Mouse (Mus musculus): ENCODE measurements around the gene Pbld2. TPM values are rescaled to one million over a fixed set of nuclear protein-coding genes. Genes with fewer than 3 reads are reported as not detected.

The Pbld2 gene
- polyA plus RNA-seq, 1 experiment from 2014 or later: 4.0 TPM

GRCm38 (mm10) chr10:63008193-63008592 lies 15.9 kb upstream of the Pbld2 start:
- Histone ChIP-seq H3K4me3 (replicated peaks) (no peak overlapping the region), H3K36me3 (peaks cover 93% of the 10 kb centered on the region), H3K4me2 (no peak overlapping the region), H3K9ac (no peak overlapping the region), H3K27me3 (no peaks in the 10 kb centered on the region), H3K9me3 (replicated peaks) (no peaks in the 10 kb centered on the region), H3K4me1 (no peaks in the 10 kb centered on the region), H3K27ac (no peak overlapping the region)
- ATAC-seq (replicated peaks; ENCODE audit: low FRiP score): no peak
- WGBS: 66% methylated on average over 3 of the region's 3 CpGs

DNA sequence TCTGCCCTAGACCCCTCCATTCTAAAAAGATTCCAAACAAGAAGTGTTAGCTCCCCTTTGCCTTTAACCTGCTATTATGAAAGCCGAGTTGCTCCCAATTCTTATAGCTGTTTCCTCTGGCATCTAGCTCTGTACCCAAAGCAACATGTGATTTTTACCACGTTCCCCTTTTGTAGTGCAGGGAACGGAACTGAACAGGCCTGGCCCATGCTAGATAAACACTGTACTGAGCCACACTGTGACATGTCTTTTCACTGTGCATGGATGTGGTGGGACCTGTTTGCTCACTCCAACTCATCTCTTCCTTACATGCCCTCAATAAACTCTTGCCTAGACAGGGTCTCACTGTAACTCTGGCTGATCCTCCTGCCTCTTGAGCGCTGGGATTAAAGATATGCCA lies 13.8 kb upstream of the Pbld2 start:
- peaks cover 92% of the 10 kb centered on the region for H3K36me3 ChIP-seq
- no peak overlapping the region for H3K9ac ChIP-seq
- 88% methylated on average over 4 of the region's 4 CpGs for WGBS

GRCm38 (mm10) chr10:63011556-63011955 lies 12.6 kb upstream of the Pbld2 start:
- no peaks in the 10 kb centered on the region for H3K4me1 ChIP-seq
- WGBS: 85% methylated on average over 6 of the region's 6 CpGs
- H3K27ac ChIP-seq: no peak overlapping the region
- no peak for ATAC-seq (replicated peaks; ENCODE audit: low FRiP score)
- H3K36me3 ChIP-seq: peaks cover 94% of the 10 kb centered on the region
- H3K27me3 ChIP-seq: no peaks in the 10 kb centered on the region
- no peak overlapping the region for H3K4me2 ChIP-seq
- H3K9me3 ChIP-seq (replicated peaks): no peaks in the 10 kb centered on the region
- no peak overlapping the region for H3K4me3 ChIP-seq (replicated peaks)
- no peak overlapping the region for H3K9ac ChIP-seq

More for the DNA sequence above, 13.8 kb upstream of the Pbld2 start:
- no peaks in the 10 kb centered on the region for H3K9me3 ChIP-seq (replicated peaks)
- H3K27me3 ChIP-seq: no peaks in the 10 kb centered on the region
- no peak for ATAC-seq (replicated peaks; ENCODE audit: low FRiP score)
- no peaks in the 10 kb centered on the region for H3K4me1 ChIP-seq
- no peak overlapping the region for H3K4me2 ChIP-seq
- no peak overlapping the region for H3K4me3 ChIP-seq (replicated peaks)
- no peak overlapping the region for H3K27ac ChIP-seq

- Histone ChIP-seq H3K36me3 (peaks cover 89% of the 10 kb centered on the region), H3K9ac (no peak overlapping the region), H3K4me3 (replicated peaks) (no peak overlapping the region), H3K9me3 (replicated peaks) (no peaks in the 10 kb centered on the region), H3K4me2 (no peak overlapping the region), H3K27me3 (no peaks in the 10 kb centered on the region), H3K27ac (no peak overlapping the region), H3K4me1 (no peaks in the 10 kb centered on the region)
- WGBS: 84% methylated on average over 3 of the region's 3 CpGs
- no peak for ATAC-seq (replicated peaks; ENCODE audit: low FRiP score)
These were observed 10.6 kb upstream of the Pbld2 start for GRCm38 (mm10) chr10:63013476-63013875.

DNA sequence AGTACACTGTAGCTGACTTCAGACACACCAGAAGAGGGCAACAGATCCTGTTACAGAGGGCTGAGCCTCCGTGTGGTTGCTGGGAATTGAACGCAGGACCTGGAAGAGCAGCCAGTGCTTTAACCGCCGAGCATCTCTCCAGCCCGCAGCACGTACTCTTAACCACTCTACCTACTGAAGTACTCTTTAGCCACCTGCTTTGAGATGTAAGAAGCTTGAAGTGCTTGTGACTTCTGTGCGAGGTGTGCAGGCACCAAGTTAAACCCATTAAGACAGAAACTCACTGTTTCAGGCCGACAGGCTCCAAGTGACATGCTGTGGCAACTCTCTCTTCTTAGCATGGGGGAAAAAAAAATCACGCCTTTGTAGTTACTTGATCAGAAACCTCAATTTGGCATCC lies 9.9 kb upstream of the Pbld2 start:
- no peak for ATAC-seq (replicated peaks; ENCODE audit: low FRiP score)

DNA sequence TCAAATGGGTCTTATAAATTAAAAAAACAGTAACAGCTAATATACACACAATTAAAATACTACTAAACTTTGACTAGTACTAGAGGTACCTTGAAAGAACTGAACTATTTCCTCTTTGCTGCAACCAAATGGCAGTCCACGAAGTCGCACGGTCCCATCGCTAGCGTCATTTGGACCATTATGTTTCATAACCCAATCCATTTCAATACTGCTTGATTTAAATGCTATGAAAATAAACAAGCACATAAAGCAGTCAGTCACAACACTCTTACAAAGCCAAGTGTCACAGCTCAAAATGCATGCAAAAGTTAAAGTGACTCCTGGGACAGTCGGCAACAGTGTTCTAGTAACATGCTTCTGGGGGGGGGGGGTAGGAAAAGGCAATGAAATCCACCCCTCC lies 4.8 kb upstream of the Pbld2 start:
- no peak overlapping the region for H3K4me2 ChIP-seq
- H3K9me3 ChIP-seq (replicated peaks): no peaks in the 10 kb centered on the region
- ATAC-seq (replicated peaks; ENCODE audit: low FRiP score): no peak
- H3K27ac ChIP-seq: no peak overlapping the region
- no peak overlapping the region for H3K9ac ChIP-seq
- no peak overlapping the region for H3K4me3 ChIP-seq (replicated peaks)
- H3K4me1 ChIP-seq: peaks cover 26% of the 10 kb centered on the region
- peaks cover 38% of the 10 kb centered on the region for H3K36me3 ChIP-seq
- H3K27me3 ChIP-seq: no peaks in the 10 kb centered on the region
- WGBS: 77% methylated on average over 6 of the region's 6 CpGs

More for the DNA sequence above, 9.9 kb upstream of the Pbld2 start:
- Histone ChIP-seq H3K36me3 (peaks cover 87% of the 10 kb centered on the region), H3K27me3 (no peaks in the 10 kb centered on the region), H3K4me2 (no peak overlapping the region), H3K4me3 (replicated peaks) (no peak overlapping the region), H3K9me3 (replicated peaks) (no peaks in the 10 kb centered on the region), H3K27ac (no peak overlapping the region), H3K9ac (no peak overlapping the region), H3K4me1 (0 out of 2 replicates have a peak, but pooled peaks cover 2% of the 10 kb centered on the region)
- WGBS: 94% methylated on average over 9 of the region's 9 CpGs

- peak overlapping the region; percentile 61 for H3K4me2 ChIP-seq
- 40% methylated on average over 4 of the region's 4 CpGs for WGBS
- no peaks in the 10 kb centered on the region for H3K27me3 ChIP-seq
- peaks cover 15% of the 10 kb centered on the region for H3K36me3 ChIP-seq
- H3K9me3 ChIP-seq (replicated peaks): no peaks in the 10 kb centered on the region
- peak overlapping the region; percentile 99 for H3K9ac ChIP-seq
- H3K4me3 ChIP-seq (replicated peaks): peak overlapping the region; percentile 89
- H3K27ac ChIP-seq: no peak overlapping the region
- H3K4me1 ChIP-seq: peaks cover 43% of the 10 kb centered on the region
- no peak for ATAC-seq (replicated peaks; ENCODE audit: low FRiP score)
These were observed 2.4 kb upstream of the Pbld2 start for GRCm38 (mm10) chr10:63021702-63022101.

GRCm38 (mm10) chr10:63022541-63023120 lies 1.5 kb upstream of the Pbld2 start:
- H3K36me3 ChIP-seq: peaks cover 7% of the 10 kb centered on the region
- H3K9ac ChIP-seq: peak overlapping the region; percentile 99
- ATAC-seq (replicated peaks; ENCODE audit: low FRiP score): no peak
- H3K27ac ChIP-seq: peak overlapping the region; percentile 100
- H3K27me3 ChIP-seq: no peaks in the 10 kb centered on the region
- peaks cover 43% of the 10 kb centered on the region for H3K4me1 ChIP-seq
- H3K4me2 ChIP-seq: peak overlapping the region; percentile 61
- peak overlapping the region; percentile 89 for H3K4me3 ChIP-seq (replicated peaks)
- under 1% methylated on average over 27 of the region's 27 CpGs for whole genome bisulfite sequencing
- no peaks in the 10 kb centered on the region for H3K9me3 ChIP-seq (replicated peaks)

GRCm38 (mm10) chr10:63023121-63023748 lies 880 bp upstream of the Pbld2 start:
- H3K4me2 ChIP-seq: peak overlapping the region; percentile 61
- peak; percentile 31 for ATAC-seq (replicated peaks; ENCODE audit: low FRiP score)
- H3K27ac ChIP-seq: peak overlapping the region; percentile 100
- H3K4me1 ChIP-seq: peaks cover 43% of the 10 kb centered on the region
- peak overlapping the region; percentile 89 for H3K4me3 ChIP-seq (replicated peaks)
- WGBS: under 1% methylated on average over 68 of the region's 68 CpGs
- peaks cover 2% of the 10 kb centered on the region; the same call in 1 of the 2 replicates for H3K36me3 ChIP-seq
- H3K9me3 ChIP-seq (replicated peaks): no peaks in the 10 kb centered on the region
- peak overlapping the region; percentile 99 for H3K9ac ChIP-seq
- H3K27me3 ChIP-seq: no peaks in the 10 kb centered on the region

GRCm38 (mm10) chr10:63024580-63024910 lies 430 bp downstream of the Pbld2 start:
- Histone ChIP-seq H3K9ac (peak overlapping the region; percentile 83), H3K4me3 (replicated peaks) (peak overlapping the region; percentile 89), H3K27me3 (no peaks in the 10 kb centered on the region), H3K4me2 (peak overlapping the region; percentile 69), H3K27ac (peak overlapping the region; percentile 100), H3K36me3 (no peaks in the 10 kb centered on the region), H3K4me1 (peaks cover 37% of the 10 kb centered on the region), H3K9me3 (replicated peaks) (no peaks in the 10 kb centered on the region)
- under 1% methylated on average over 8 of the region's 8 CpGs for WGBS
- peak; percentile 64 for ATAC-seq (replicated peaks; ENCODE audit: low FRiP score)

DNA sequence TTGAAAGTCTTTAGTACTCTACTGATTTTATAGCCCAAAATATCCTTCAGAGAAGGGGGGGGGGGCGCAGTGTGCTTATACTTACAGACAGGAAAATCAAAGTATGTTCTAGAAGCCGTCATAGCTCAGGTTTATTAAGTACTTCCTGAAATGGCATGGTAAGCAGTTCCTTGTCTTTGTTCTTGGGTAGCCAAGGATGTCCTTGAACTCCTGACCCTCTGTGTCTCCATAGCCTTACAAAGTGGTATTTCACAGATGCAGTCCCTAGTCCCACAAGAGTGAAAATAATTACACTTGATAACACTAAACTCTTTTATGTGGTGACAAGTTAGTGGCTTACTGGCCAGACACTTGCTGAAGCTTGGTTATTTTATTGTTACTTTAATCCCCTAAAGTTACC lies 901 bp downstream of the Pbld2 start:
- no peak for ATAC-seq (replicated peaks; ENCODE audit: low FRiP score)
- peak overlapping the region; percentile 100 for H3K27ac ChIP-seq
- peak overlapping the region; percentile 89 for H3K4me3 ChIP-seq (replicated peaks)
- H3K36me3 ChIP-seq: no peaks in the 10 kb centered on the region
- H3K27me3 ChIP-seq: no peaks in the 10 kb centered on the region
- H3K9ac ChIP-seq: peak overlapping the region; percentile 83; the same call in 1 of the 2 replicates
- WGBS: 31% methylated on average over 2 of the region's 2 CpGs
- H3K4me1 ChIP-seq: peaks cover 36% of the 10 kb centered on the region
- H3K4me2 ChIP-seq: peak overlapping the region; percentile 69
- H3K9me3 ChIP-seq (replicated peaks): no peaks in the 10 kb centered on the region

DNA sequence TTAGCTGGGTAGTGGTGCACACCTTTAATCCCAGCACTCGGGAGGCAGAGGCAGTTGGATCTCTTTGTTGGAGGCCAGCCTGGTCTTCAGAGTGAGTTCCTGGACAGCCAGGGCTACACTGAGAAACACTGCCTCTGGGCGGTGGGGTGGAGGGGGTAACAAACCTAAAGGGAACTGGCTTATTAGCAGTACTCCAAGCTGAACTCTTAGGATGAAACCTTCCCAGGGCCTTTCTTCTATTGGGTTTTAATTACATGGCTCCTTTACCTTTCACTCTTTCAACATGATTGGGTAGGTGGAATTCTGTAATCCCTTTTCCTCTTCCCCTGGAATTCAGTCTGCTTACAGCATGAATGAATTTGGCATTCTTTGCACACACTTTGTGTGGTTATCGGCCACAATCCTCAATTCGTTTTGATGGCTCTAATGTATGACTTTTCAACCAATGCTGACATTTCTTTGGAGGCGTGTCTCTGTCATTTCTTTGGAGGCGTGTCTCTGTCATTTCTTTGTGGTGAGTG lies 1.4 kb downstream of the Pbld2 start:
- Histone ChIP-seq H3K4me1 (peaks cover 31% of the 10 kb centered on the region), H3K36me3 (no peaks in the 10 kb centered on the region), H3K9me3 (replicated peaks) (no peaks in the 10 kb centered on the region), H3K27ac (peak overlapping the region; percentile 100), H3K27me3 (no peaks in the 10 kb centered on the region), H3K4me3 (replicated peaks) (peak overlapping the region; percentile 89; the same call in 1 of the 2 replicates), H3K4me2 (peak overlapping the region; percentile 69), H3K9ac (no peak overlapping the region)
- WGBS: 48% methylated on average over 6 of the region's 6 CpGs
- no peak for ATAC-seq (replicated peaks; ENCODE audit: low FRiP score)

Measured in kidney, embryonic 15.5 days (tissue).